Mouse (Mus musculus) Patski (cell line): ENCODE measurements around the gene Polr2i. TPM values are rescaled to one million over a fixed set of nuclear protein-coding genes. Genes with fewer than 3 reads are reported as not detected.
A peak's percentile ranks its signal among the peaks of the same experiment; 100 is the strongest.
"Not testable (repeated sequence)": the region's sequence is repeated elsewhere in the genome, so short reads cannot be mapped to it uniquely, and the experiment has no call there.

Experiments used
- ATAC-seq: fragments of 100-300 bp; one replicate; pipeline ENCODE4 v1.8.0; 2021
- CTCF ChIA-PET: fragments of 350-600 bp; sonication (Branson Sonifier 250); formaldehyde crosslinking; loops from one replicate; lab custom pipeline; 2022; ENCODE audit warnings: inconsistent platforms; lab: Charles Lee
- POLR2A ChIA-PET: fragments of 350-600 bp; sonication (Branson Sonifier 250); formaldehyde crosslinking; loops from one replicate; lab custom pipeline; 2022; ENCODE audit warnings: antibody characterized with exemption, inconsistent platforms; lab: Charles Lee
- DNase-seq: peaks from one replicate; pipeline ENCODE4 v3.0.0-alpha.2; 2011; ENCODE audit warnings: low read depth, low spot score
- H3K27me3 ChIP-seq: fragments of 371-371 bp; one replicate; pipeline ENCODE4 v1.5.1; 2021
- CTCF ChIP-seq: fragments of 100-300 bp; IDR thresholded peaks from one replicate; pipeline ENCODE4 v1.5.1; 2021
- in situ Hi-C: fragments of 300-500 bp; cut with MboI; formaldehyde crosslinking; loops from 3 replicates; pipeline ENCODE4 v1.11.1; 2018; ENCODE audit warnings: low pct_unique_long_range_greater_than_20kb, mixed read lengths
- polyA plus RNA-seq: library from polyadenylated mRNA; unstranded; gene quantifications from one replicate; pipeline ENCODE4 v1.2.3, GENCODE M21; 2021

Gene Polr2i
- 79.3 TPM for polyA plus RNA-seq

GRCm38 (mm10) chr7:30231669-30232454 lies at the start of gene Polr2i, which contains the start of gene Tbcb:
Gene Polr2i (plus strand): TSS chr7:30231948.
Gene Tbcb (minus strand): TSS chr7:30232272.
- peak; percentile 97 for DNase-seq
- TF ChIP-seq CTCF: no peak
- ChIA-PET POLR2A (no interaction called here), CTCF (interaction anchor here (0.7 to 3.0 kb wide), 2 partner anchors 14 to 48 kb away, joined by 3 to 11 read pairs; partner anchors contain the start of genes Thap8 and Wdr62)
- no peaks in the 10 kb centered on the region for H3K27me3 ChIP-seq
- in situ Hi-C loops: no loop called here
- ATAC-seq: peak; percentile 94

- DNase-seq, ATAC-seq, H3K27me3 ChIP-seq, in situ Hi-C loops: not testable (repeated sequence)
- ChIA-PET CTCF (interaction anchor here (1.6 kb wide), 1 partner anchor 15 kb away, joined by 7 read pairs; the partner anchor contains the start of gene Capns1), POLR2A (interaction anchor here (0.5 to 0.6 kb wide), 2 partner anchors 21 to 52 kb away, joined by 3 to 4 read pairs; no protein-coding TSS in a partner anchor)
Observed at GRCm38 (mm10) chr7:30183189-30183588, 48.6 kb upstream of the Polr2i start.

GRCm38 (mm10) chr7:30183879-30184289 lies 47.9 kb upstream of the Polr2i start, which contains the start of gene Cox7a1:
Gene Cox7a1 (plus strand): TSS chr7:30184144.
- TF ChIP-seq CTCF: no peak
- ChIA-PET CTCF (no interaction called here), POLR2A (interaction anchor here (0.6 kb wide), 1 partner anchor 85 kb away, joined by 8 read pairs; no protein-coding TSS in a partner anchor)
- no peaks in the 10 kb centered on the region for H3K27me3 ChIP-seq
- no peak for ATAC-seq
- in situ Hi-C loops: no loop called here
- DNase-seq: no peak

- H3K27me3 ChIP-seq: no peaks in the 10 kb centered on the region
- CTCF ChIA-PET: interaction anchor here (1.2 to 1.9 kb wide), 2 partner anchors 14 to 32 kb away, joined by 3 to 11 read pairs; partner anchors contain the start of gene Capns1
- POLR2A ChIA-PET: interaction anchor here (0.6 kb wide), 1 partner anchor 86 kb away, joined by 8 read pairs; no protein-coding TSS in a partner anchor
- ATAC-seq (no peak), DNase-seq (no peak)
- in situ Hi-C loops: no loop called here
- TF ChIP-seq CTCF: no peak
Observed at GRCm38 (mm10) chr7:30184641-30185348, 47.0 kb upstream of the Polr2i start.

- no peak for DNase-seq
- no peak for TF ChIP-seq CTCF
- in situ Hi-C loops: no loop called here
- no peak for ATAC-seq
- POLR2A ChIA-PET: interaction anchor here (0.9 kb wide), 1 partner anchor 11 kb away, joined by 4 read pairs; no protein-coding TSS in a partner anchor
- CTCF ChIA-PET: interaction anchor here (1.0 to 2.3 kb wide), 3 partner anchors 10 to 18 kb away, joined by 3 to 12 read pairs (median 3); partner anchors contain the start of gene Capns1
- H3K27me3 ChIP-seq: no peaks in the 10 kb centered on the region
Observed at GRCm38 (mm10) chr7:30188344-30189115, 43.2 kb upstream of the Polr2i start.

- no peaks in the 10 kb centered on the region for H3K27me3 ChIP-seq
- POLR2A ChIA-PET: interaction anchor here (0.6 to 0.9 kb wide), 2 partner anchors 10 to 648 kb away, joined by 4 to 8 read pairs; no protein-coding TSS in a partner anchor
- in situ Hi-C loops: no loop called here
- CTCF ChIA-PET: interaction anchor here (1.0 to 2.3 kb wide), 2 partner anchors 10 to 15 kb away, joined by 3 to 12 read pairs; partner anchors contain the start of gene Capns1
- DNase-seq (no peak), ATAC-seq (no peak)
- TF ChIP-seq CTCF: no peak
Observed at GRCm38 (mm10) chr7:30189116-30189491, 42.6 kb upstream of the Polr2i start.

GRCm38 (mm10) chr7:30192088-30192487 lies 39.7 kb upstream of the Polr2i start:
- H3K27me3 ChIP-seq: no peaks in the 10 kb centered on the region
- in situ Hi-C loops: no loop called here
- no peak for DNase-seq
- ChIA-PET POLR2A (no interaction called here), CTCF (no interaction called here)
- TF ChIP-seq CTCF: no peak
- no peak for ATAC-seq

- H3K27me3 ChIP-seq: no peaks in the 10 kb centered on the region
- CTCF ChIA-PET: interaction anchor here (1.2 kb wide), 1 partner anchor 12 kb away, joined by 5 read pairs; no protein-coding TSS in a partner anchor
- POLR2A ChIA-PET: interaction anchor here (1.1 kb wide), 1 partner anchor 11 kb away, joined by 4 read pairs; no protein-coding TSS in a partner anchor
- no peak for TF ChIP-seq CTCF
- in situ Hi-C loops: no loop called here
- ATAC-seq (no peak), DNase-seq (no peak)
Observed at GRCm38 (mm10) chr7:30193013-30193412, 38.7 kb upstream of the Polr2i start.

- in situ Hi-C loops: no loop called here
- ATAC-seq (peak; percentile 38), DNase-seq (no peak)
- ChIA-PET POLR2A (interaction anchor here (0.8 to 1.1 kb wide), 2 partner anchors 12 to 15 kb away, joined by 3 to 4 read pairs; no protein-coding TSS in a partner anchor), CTCF (interaction anchor here (1.2 to 1.3 kb wide), 3 partner anchors 12 to 24 kb away, joined by 5 to 6 read pairs (median 5); no protein-coding TSS in a partner anchor)
- no peak for TF ChIP-seq CTCF
- no peaks in the 10 kb centered on the region for H3K27me3 ChIP-seq
Observed at GRCm38 (mm10) chr7:30193581-30194100, 38.1 kb upstream of the Polr2i start.
